Mouse (Mus musculus) bone marrow macrophage, adult 2 months (primary cell): ENCODE measurements at regions not wholly inside any gene's neighbourhood (a gene's known extent, or its start where the extent isn't known, plus 50 kb on each side); places are given as distances from the start of the nearest gene placed in this dataset.

Source experiments
- CTCF ChIP-seq: IDR thresholded peaks from 2 replicates; pipeline ENCODE4 v1.5.1; 2012; ENCODE audit warnings: low read depth, mild to moderate bottlenecking, low read length, moderate library complexity
- POLR2A ChIP-seq: IDR thresholded peaks from 2 replicates; pipeline ENCODE4 v1.6.1; 2012; ENCODE audit warnings: mild to moderate bottlenecking, low read depth, low read length, borderline replicate concordance

- no peak for TF ChIP-seq CTCF
- no peak for TF ChIP-seq POLR2A
Observed at GRCm38 (mm10) chr10:66819517-66819916, 276.4 kb upstream of the Jmjd1c start.
